Mouse (Mus musculus) olfactory bulb, adult 2 months (tissue): ENCODE measurements around the gene Igf2bp3.

Experiments
- CTCF ChIP-seq: fragments of 200-500 bp; IDR thresholded peaks from 2 replicates; pipeline ENCODE4 v1.5.1; 2012; ENCODE audit warnings: low read depth, mild to moderate bottlenecking, low read length, moderate library complexity; ENCODE audit not compliant: insufficient read depth
- POLR2A ChIP-seq: fragments of 200-500 bp; IDR thresholded peaks from 2 replicates; pipeline ENCODE4 v1.6.1; 2012; ENCODE audit warnings: mild to moderate bottlenecking, low read depth, low read length, moderate library complexity; ENCODE audit not compliant: insufficient read depth

DNA sequence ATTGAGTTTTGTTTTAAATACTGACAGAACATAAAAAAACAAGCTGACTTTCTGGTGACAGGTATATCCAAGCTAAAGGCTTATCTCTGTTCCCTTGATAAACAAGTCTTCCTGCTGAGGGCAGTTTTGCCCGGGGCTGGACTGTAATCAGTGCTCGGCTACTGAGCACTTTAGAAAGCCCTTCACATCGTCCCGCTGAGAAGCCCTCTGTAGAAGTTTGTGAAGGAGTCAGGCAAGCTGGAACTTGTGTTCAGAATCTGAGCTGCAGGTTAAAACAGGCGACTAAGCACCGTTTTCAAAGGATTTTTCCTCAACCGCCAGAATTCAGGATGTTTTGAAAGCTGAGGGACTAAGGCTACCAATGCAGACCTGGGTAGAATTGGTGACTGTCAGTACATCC is 7.1 kb upstream of the Igf2bp3 start:
- TF ChIP-seq POLR2A (no peak), CTCF (no peak)
